Mouse (Mus musculus) liver, embryonic 14.5 days (tissue): ENCODE measurements around the gene Rgs13. TPM values are rescaled to one million over a fixed set of nuclear protein-coding genes. Genes with fewer than 3 reads are reported as not detected.

ENCODE experiments used
- ATAC-seq: fragments of 200-750 bp; cut with Nextera tagmentation; 2 replicates; pipeline ENCODE4 v1.8.0; 2017; ENCODE audit warnings: moderate number of reproducible peaks, mild to moderate bottlenecking, moderate library complexity; ENCODE audit not compliant: insufficient read depth
- DNase-seq, 3 experiments: peaks; one replicate each; pipeline ENCODE4 v3.0.0-alpha.2; 2012 to 2013; ENCODE audit warnings: low read depth in 3 of 3, low spot score in 3 of 3
- H3K27ac ChIP-seq: fragments of 300-500 bp; sonication (generic); 2 replicates; pipeline ENCODE4 v1.5.1; 2014; ENCODE audit warnings: moderate library complexity, mild to moderate bottlenecking, control low read depth, inconsistent platforms
- H3K27me3 ChIP-seq: fragments of 300-500 bp; sonication (generic); 2 replicates; pipeline ENCODE4 v1.6.1; 2014; ENCODE audit warnings: mild to moderate bottlenecking, low read length, moderate library complexity; ENCODE audit not compliant: control insufficient read depth, insufficient read depth
- H3K36me3 ChIP-seq: fragments of 300-500 bp; sonication (generic); replicated peaks from 2 replicates; pipeline ENCODE4 v1.6.1; 2014; ENCODE audit warnings: low read depth; ENCODE audit not compliant: control insufficient read depth, insufficient read depth
- H3K4me1 ChIP-seq, 2 experiments: fragments of 200-500 bp in 1 of 2; fragments of 300-500 bp in 1 of 2; sonication (generic) in 1 of 2; replicated peaks; 2 replicates each; pipeline ENCODE4 v1.6.1; 2012 to 2014; ENCODE audit warnings: antibody characterized with exemption in 1 of 2, inconsistent platforms in 1 of 2, low read length in 1 of 2; ENCODE audit not compliant: control insufficient read depth in 2 of 2, insufficient read depth in 2 of 2
- H3K4me2 ChIP-seq: fragments of 300-500 bp; sonication (generic); 2 replicates; pipeline ENCODE4 v1.6.1; 2014; ENCODE audit warnings: low read depth, mild to moderate bottlenecking, control low read depth, moderate library complexity
- H3K4me3 ChIP-seq, 2 experiments: fragments of 200-500 bp in 1 of 2; fragments of 300-500 bp in 1 of 2; sonication (generic) in 1 of 2; 2 replicates each; pipeline ENCODE4 v1.5.1; 2012 to 2014; ENCODE audit warnings: low read depth in 2 of 2, low read length in 2 of 2, mild to moderate bottlenecking in 2 of 2, control low read depth in 1 of 2, inconsistent platforms in 1 of 2, moderate library complexity in 1 of 2; ENCODE audit not compliant: insufficient read depth in 1 of 2
- H3K9ac ChIP-seq: fragments of 300-500 bp; sonication (generic); replicated peaks from 2 replicates; pipeline ENCODE4 v1.6.1; 2014; ENCODE audit warnings: mild to moderate bottlenecking, control low read depth, moderate library complexity
- H3K9me3 ChIP-seq: fragments of 300-500 bp; sonication (generic); 2 replicates; pipeline ENCODE4 v1.6.1; 2016; ENCODE audit warnings: low read length, mixed read lengths; ENCODE audit not compliant: control insufficient read depth
- CTCF ChIP-seq: IDR thresholded peaks from 2 replicates; pipeline ENCODE4 v1.5.1; 2016; ENCODE audit warnings: antibody characterized with exemption, low read depth, control low read depth
- EP300 ChIP-seq: IDR thresholded peaks from 2 replicates; pipeline ENCODE4 v1.6.1; 2016; ENCODE audit warnings: antibody characterized with exemption, low read depth
- WGBS: fragments of 180-500 bp; shearing (Covaris S2); extraction: QIAGEN DNeasy Blood & Tissue Kit; methylation state at CpG from one replicate; pipeline ENCODE4 v1.1.7; 2014; ENCODE audit not compliant: insufficient replicate concordance; 5-methylcytosine and 5-hydroxymethylcytosine counted together
- polyA plus RNA-seq, 2 experiments: library from polyadenylated mRNA; depleted of rRNA in 1 of 2; stranded (reverse) in 1 of 2; unstranded in 1 of 2; fragments of >200 nt; fragmentation: Nextera tagmentation in 1 of 2; extraction: Ambion mirVana in 1 of 2; gene quantifications; 2 replicates each; pipeline versions ENCODE4 v1.2.1 to v1.2.3; 2012 to 2014

The Rgs13 gene
- polyA plus RNA-seq, 2 experiments: not detected

DNA sequence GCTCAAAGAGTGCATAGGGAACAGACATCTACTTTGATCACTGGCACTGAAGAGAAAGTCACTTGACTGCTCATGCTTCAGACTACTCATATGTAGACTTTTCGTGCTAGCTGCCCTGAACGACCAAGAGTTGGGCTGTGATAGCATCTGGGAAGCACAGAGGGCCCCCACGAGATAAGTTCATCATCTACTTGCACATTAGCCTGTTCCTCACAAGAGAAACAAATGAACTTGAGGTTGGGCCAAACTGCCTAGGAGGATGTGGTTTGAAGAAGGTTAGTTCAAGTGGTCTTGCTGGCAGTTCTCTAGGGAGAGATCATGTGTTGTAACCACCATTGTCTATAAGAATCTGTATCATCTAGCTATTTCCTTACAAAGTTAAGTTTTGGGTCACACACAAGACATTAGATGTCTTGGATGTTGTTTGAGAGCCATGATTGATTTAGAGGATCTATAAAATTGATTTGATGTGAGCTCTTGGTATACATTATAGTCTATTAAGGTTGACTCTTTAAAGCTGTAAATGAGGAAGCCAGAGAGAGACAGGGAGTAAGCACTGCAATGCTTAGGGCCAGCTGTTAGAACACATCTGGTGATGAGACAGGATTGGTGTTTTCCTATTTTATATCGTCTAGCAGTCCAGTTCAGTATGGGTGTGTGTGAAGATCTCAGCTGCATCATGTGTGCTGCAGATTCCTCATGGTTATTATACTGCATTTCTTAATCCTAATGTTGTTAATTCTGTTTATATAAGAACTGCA, 8.0 kb upstream of the Rgs13 start:
- ATAC-seq: no peak
- WGBS: 9% methylated on average over 4 of the region's 4 CpGs
- TF ChIP-seq CTCF (no peak), EP300 (no peak)
- no peak overlapping the region for H3K4me2 ChIP-seq
- no peak for DNase-seq
- H3K9me3 ChIP-seq: no peaks in the 10 kb centered on the region
- no peaks in the 10 kb centered on the region for H3K27me3 ChIP-seq
- H3K4me3 ChIP-seq: no peak overlapping the region
- no peak overlapping the region for H3K9ac ChIP-seq
- H3K36me3 ChIP-seq: no peaks in the 10 kb centered on the region
- peaks cover 0 to 4% of the 10 kb centered on the region in 2 experiments; a peak in 1 of 4 replicates for H3K4me1 ChIP-seq
- H3K27ac ChIP-seq: no peak overlapping the region

DNA sequence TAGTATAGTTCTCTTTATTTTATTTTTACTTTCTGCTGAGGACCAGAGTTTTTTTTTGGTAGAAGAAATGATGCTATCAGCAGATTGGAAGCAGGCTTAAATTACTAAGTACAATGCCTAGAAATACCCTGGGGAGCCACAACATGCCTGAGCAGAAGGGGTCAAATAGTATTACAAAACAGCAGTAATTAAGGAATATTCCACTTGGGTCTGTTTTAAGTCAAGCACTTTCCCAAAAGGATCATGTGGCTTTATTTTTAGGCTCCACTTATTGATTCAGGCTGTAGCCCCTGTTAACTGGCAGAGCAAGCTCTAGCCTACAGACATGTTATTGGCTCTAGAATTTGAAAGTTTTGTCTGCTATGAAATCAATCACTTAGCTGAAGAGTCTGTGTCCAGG, 6.5 kb upstream of the Rgs13 start:
- Histone ChIP-seq H3K27me3 (no peaks in the 10 kb centered on the region), H3K9me3 (no peaks in the 10 kb centered on the region), H3K9ac (no peak overlapping the region), H3K4me3 (no peak overlapping the region), H3K27ac (no peak overlapping the region), H3K36me3 (no peaks in the 10 kb centered on the region), H3K4me2 (no peak overlapping the region), H3K4me1 (peaks cover 0 to 4% of the 10 kb centered on the region in 2 experiments; a peak in 1 of 4 replicates)
- ATAC-seq (no peak), DNase-seq (no peak)
- TF ChIP-seq EP300 (no peak), CTCF (no peak)

DNA sequence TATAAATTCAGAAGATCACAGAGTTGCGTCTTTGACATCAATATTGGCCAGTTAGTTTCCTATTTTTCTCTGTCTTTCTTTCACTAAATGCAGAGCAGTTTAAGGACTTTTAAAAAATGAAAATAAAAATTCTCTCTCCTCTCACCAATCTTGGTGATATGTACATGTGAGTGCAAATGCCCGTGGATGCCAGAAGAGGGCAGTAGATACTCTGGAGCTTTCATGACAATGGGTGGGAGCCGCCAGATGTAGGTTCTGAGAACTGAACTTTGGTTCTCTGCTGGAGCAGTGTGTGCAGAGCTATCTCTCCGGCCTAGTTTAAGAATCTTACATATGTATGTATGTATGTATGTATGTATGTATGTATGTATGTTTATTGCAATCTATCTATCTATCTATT, 2.4 kb upstream of the Rgs13 start:
- WGBS: 62% methylated on average over 4 of the region's 4 CpGs
- Histone ChIP-seq H3K27me3 (no peaks in the 10 kb centered on the region), H3K27ac (no peak overlapping the region), H3K4me2 (no peak overlapping the region), H3K36me3 (no peaks in the 10 kb centered on the region), H3K4me1 (no peaks in the 10 kb centered on the region), H3K9me3 (no peaks in the 10 kb centered on the region), H3K4me3 (no peak overlapping the region), H3K9ac (no peak overlapping the region)
- no peak for DNase-seq
- TF ChIP-seq EP300: no peak
- peak; percentile 14; the same call in 1 of the 2 replicates for TF ChIP-seq CTCF
- ATAC-seq: no peak

DNA sequence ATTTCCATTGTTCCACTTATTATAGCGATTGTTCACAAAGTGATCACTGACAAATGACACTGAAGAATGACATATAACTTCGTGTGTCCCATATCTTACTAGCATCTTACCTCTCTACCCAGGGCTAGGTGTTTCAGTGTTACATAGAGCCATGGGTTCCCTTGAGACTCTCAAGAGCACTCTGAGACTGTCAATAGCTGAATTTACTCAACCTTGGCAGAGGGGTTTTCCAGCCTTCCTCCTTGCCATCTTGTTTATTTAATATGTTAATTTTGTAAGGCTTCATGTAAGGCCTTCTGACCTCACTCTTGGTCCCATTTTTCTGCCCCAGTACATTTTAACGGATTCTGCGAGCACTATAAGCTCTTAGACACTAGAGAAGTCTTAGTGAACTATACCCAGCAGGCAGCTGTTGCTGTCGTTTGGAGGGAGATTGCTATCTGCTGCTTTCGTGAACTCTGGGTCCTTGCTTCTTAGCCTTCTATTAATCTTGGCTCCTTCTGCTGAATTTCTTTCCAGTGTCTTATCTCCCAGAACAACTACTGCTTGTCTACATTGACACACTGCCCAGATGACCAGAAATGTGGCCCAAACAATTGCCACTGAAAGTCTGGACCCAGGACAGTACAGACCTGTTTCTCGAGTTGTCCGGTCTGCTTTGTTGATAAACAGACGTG, 1.2 kb upstream of the Rgs13 start:
- Histone ChIP-seq H3K27ac (no peak overlapping the region), H3K4me2 (no peak overlapping the region), H3K9me3 (no peaks in the 10 kb centered on the region), H3K36me3 (no peaks in the 10 kb centered on the region), H3K4me3 (no peak overlapping the region), H3K4me1 (no peaks in the 10 kb centered on the region), H3K9ac (no peak overlapping the region), H3K27me3 (no peaks in the 10 kb centered on the region)
- DNase-seq (no peak), ATAC-seq (no peak)
- WGBS: 46% methylated on average over 9 of the region's 9 CpGs
- no peak for TF ChIP-seq CTCF
- no peak for TF ChIP-seq EP300

DNA sequence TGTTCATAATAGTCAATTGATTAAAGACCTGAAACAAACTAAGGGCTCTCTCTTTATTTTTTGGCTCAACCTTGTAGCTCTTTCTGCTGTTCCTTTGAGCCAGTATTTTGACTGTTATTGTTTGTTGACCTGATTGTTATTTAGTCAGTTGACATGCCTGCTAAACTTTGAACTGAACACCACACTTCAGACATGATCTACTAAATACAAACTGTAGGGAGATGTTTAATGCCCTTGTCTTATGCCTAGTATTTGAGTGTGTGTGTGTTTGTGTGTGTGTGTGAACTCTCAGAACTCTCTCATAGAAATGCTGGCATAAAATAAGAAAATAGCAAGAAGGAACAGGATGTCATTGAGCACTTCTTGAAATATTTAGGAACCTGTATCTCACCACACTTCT, 448 bp upstream of the Rgs13 start:
- H3K36me3 ChIP-seq: no peaks in the 10 kb centered on the region
- TF ChIP-seq CTCF: no peak
- no peak for TF ChIP-seq EP300
- H3K9me3 ChIP-seq: no peaks in the 10 kb centered on the region
- no peak overlapping the region for H3K4me2 ChIP-seq
- no peak overlapping the region for H3K27ac ChIP-seq
- no peaks in the 10 kb centered on the region for H3K4me1 ChIP-seq
- DNase-seq (no peak), ATAC-seq (no peak)
- H3K27me3 ChIP-seq: no peaks in the 10 kb centered on the region
- H3K9ac ChIP-seq: no peak overlapping the region
- H3K4me3 ChIP-seq: no peak overlapping the region
